Mouse (Mus musculus) layer of hippocampus, adult 2 months (tissue): ENCODE measurements at regions not wholly inside any gene's neighbourhood (a gene's known extent, or its start where the extent isn't known, plus 50 kb on each side); places are given as distances from the start of the nearest gene placed in this dataset.

Experiments
- DNase-seq, 2 experiments: peaks; one replicate each; pipeline ENCODE4 v3.0.0; 2022; ENCODE audit warnings: low spot score in 2 of 2
- H3K27ac ChIP-seq: fragments of 200-600 bp; 2 replicates; pipeline ENCODE4 v1.8.1; 2022
- H3K4me3 ChIP-seq: fragments of 200-600 bp; 2 replicates; pipeline ENCODE4 v1.8.1; 2022; ENCODE audit warnings: mild to moderate bottlenecking
- CTCF ChIP-seq: fragments of 200-600 bp; conservative IDR thresholded peaks from 2 replicates; pipeline ENCODE4 v1.8.1; 2022; ENCODE audit warnings: antibody characterized with exemption, mild to moderate bottlenecking, moderate library complexity

DNA sequence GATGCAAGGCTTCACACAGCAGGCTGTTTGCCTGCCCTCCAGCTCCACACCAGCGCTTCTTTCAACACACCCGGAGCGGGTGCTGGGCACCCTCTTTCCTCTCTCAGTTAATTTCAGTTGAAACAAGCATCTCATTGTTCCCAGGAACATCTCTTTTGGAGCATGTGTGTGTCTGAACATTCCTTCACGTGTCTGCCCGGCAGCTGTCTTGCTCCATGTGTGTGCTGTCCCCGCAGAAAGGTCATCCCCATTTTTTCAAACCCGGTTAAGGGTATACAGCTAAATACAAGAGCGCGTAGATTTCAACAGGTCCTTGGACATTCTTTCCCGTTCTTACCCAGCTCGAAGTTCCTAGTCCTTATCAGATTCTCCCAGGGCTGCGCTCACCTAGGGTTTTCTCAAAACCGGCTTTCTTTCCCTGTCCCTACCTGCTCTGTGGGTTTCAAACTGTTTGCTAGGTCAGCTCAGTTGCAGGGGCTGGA is 152.0 kb upstream of the Arid2 start:
- Histone ChIP-seq H3K4me3 (no peak overlapping the region), H3K27ac (no peak overlapping the region)
- no peak for DNase-seq
- TF ChIP-seq CTCF: no peak

DNA sequence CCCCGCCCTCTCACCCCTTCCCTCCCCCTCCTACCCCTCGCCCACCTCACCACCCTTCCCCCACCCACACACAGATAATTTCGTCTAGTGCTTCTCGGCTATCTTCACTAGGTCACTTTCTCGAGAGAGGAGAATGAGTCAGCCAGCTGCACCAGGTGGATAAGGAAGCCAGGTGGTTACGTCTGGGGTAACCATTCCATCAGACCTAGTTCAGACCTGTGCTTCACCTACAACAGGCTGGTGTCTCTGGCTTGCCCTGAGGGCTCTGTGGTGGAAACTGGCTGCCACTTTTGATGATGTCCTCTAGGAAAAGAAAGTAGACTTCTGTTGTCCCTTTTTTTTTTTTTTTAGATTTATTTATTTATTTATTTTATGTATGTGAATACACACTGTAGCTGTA is 151.5 kb upstream of the Arid2 start:
- Histone ChIP-seq H3K27ac (no peak overlapping the region), H3K4me3 (no peak overlapping the region)
- no peak for TF ChIP-seq CTCF
- no peak for DNase-seq

DNA sequence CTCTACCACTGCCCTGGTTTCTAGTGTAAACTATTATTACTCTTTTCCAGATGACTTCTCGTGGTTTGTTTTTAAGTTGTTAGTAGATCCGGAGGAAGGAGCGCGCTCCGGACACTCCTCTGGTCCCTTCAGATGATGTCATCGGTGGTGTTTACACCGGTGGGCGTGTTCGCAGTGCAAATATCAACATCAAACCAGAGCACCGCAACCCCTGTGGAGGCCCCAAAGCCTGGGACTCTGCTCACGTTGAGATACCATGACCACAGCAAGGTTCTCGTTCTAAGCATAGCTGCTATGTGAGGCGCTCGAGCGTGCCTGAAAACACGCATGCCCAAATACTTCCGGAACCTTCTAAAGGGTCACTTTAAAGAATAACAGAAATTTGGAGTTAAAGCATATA is 149.8 kb upstream of the Arid2 start:
- no peak for DNase-seq
- no peak for TF ChIP-seq CTCF
- no peak overlapping the region for H3K27ac ChIP-seq
- H3K4me3 ChIP-seq: no peak overlapping the region

DNA sequence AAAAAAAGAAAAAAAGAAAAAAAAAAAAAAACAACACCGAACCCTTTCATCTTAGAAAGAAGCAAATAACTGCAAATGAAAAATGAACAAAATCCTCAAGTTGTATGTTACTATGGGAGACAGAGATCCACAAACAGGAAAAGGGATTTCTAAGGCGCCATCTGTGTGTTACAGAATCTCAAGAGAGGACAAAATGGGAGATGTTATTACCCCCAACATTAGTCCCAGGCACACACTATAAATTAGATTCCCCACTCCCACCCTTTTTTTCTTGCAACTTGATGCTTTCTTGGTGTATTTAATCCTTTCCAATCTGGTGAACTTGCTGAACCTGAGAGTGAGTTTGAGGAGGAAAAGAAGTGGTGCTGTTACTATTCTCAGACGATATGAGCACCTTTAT is 149.4 kb upstream of the Arid2 start:
- Histone ChIP-seq H3K4me3 (no peak overlapping the region), H3K27ac (no peak overlapping the region)
- no peak for TF ChIP-seq CTCF
- no peak for DNase-seq

DNA sequence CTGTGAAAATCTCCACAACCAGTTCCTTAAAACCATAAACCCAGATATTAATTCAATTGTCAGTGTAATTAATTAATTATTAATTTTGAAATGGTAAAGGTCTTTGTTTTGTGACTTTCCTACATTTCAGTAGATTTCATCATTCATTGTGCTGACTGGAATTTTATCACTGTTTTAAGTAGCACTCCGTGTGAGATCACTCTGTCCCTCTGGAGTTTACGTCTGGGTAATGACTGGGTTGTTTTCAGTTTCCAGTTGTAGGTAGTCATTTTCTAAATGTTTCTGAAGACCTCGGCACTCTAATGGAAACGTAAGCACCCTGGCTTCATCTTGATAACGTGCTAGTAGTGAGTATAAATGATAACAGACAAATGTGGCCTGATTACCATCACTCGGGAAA is 133.8 kb upstream of the Arid2 start:
- no peak for TF ChIP-seq CTCF
- DNase-seq: no peak
- no peak overlapping the region for H3K4me3 ChIP-seq
- no peak overlapping the region for H3K27ac ChIP-seq

DNA sequence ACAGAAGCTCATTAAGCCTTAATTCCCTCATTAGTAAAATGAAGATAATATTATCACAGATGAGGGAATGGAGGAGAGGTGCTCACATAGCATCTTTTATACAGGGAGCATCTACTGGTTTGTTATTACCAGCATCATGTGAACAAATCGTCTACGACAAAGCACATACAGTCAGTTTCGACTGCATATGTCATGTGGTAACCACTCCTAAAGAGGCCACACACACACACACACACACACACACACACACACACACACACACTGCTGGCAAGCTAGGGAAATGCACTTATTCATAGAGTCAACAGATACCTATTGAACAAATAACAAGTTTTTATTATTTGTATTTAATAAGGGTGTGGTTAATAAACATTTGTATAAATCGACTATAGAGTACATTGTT is 129.0 kb upstream of the Arid2 start:
- Histone ChIP-seq H3K4me3 (no peak overlapping the region), H3K27ac (no peak overlapping the region)
- no peak for DNase-seq
- TF ChIP-seq CTCF: no peak

DNA sequence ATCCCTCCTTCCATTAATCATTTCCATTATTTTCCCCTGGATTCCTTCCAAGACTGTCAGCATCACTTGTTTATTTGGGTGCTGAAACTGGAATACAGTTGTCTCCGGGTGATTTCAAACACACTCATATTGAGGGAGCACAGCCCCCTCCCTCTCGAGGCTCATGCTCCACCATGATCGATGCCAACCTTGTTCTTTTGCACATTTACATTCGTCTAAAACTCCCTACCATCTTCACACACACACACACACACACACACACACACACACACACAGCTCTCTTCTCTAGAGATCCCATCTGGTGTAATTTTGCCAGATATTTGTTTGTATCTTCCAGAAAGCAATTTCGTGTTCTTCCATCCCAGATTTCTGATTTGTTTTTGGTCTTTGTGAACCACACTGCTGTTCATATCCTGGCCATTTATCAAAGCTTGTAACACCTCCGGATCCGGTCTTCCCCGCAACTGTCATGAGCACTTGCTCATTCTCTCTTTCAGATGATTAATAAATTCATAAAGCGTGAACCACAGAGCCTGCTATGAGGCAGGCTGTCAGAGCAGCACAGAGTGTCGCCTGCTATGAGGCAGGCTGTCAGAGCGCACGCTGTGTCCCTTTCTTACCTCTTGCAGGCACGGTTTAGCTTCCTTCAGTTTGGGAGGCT is 122.4 kb upstream of the Arid2 start:
- peak overlapping the region; percentile 57; the same call in 1 of the 2 replicates for H3K27ac ChIP-seq
- no peak for TF ChIP-seq CTCF
- peak; percentile 48 to 60 for DNase-seq
- H3K4me3 ChIP-seq: no peak overlapping the region

DNA sequence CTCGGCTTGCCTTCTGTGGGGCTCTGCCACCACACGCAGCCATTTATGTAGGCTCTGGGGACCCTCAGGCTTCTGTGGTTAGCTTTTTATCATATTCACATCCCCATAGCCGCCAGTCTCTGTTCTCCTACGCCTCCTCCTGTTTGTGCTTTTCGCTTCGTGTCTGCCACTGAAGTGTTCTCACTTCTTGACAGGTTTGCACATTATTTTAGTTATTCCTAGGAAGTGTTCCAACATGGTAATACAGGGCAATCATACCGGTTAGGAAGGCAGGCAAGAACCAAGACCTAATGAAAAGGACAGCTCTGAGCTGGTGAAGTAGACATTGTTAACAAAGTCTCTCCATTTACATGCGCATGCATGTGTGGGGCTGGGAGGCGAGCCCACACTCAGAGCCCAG is 120.1 kb upstream of the Arid2 start:
- no peak for DNase-seq
- no peak for TF ChIP-seq CTCF
- H3K27ac ChIP-seq: no peak overlapping the region
- H3K4me3 ChIP-seq: no peak overlapping the region

DNA sequence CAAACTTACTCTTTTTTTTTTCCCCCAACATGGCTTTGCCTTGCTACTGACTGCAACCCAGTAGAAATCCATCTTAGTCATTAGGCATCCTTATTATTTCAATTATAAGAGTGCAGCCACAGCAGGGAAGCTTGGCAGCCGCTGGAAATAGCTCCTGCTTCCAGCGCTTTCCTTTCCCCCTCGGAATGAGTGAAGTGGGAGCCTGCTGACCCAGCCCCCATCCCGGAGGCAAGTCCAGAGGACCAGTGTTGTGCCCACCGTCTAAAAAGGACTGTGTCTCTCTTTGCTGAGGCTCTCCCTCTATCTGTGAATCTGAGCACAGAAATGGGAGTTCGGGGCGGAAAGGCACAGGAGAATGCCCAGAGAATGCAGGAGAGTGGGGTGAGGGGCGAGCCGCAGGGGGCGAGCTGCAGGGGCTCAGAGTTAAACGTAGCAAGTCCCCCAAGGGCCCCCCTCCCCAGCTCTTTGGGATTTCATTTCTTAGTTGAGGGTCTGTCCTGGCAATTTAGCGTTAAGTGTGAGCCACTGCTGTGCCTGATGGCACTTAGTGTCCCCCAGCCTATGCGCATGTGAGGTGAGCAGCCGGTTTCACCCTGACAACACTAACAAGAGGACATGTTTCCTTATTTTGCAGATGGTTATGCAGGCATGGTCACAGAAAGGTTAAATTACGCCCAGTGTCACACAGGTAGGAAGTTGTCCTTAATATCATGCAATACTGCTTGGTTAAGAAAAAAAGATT is 117.4 kb upstream of the Arid2 start:
- no peak overlapping the region for H3K4me3 ChIP-seq
- no peak for TF ChIP-seq CTCF
- no peak overlapping the region for H3K27ac ChIP-seq
- DNase-seq: no peak

DNA sequence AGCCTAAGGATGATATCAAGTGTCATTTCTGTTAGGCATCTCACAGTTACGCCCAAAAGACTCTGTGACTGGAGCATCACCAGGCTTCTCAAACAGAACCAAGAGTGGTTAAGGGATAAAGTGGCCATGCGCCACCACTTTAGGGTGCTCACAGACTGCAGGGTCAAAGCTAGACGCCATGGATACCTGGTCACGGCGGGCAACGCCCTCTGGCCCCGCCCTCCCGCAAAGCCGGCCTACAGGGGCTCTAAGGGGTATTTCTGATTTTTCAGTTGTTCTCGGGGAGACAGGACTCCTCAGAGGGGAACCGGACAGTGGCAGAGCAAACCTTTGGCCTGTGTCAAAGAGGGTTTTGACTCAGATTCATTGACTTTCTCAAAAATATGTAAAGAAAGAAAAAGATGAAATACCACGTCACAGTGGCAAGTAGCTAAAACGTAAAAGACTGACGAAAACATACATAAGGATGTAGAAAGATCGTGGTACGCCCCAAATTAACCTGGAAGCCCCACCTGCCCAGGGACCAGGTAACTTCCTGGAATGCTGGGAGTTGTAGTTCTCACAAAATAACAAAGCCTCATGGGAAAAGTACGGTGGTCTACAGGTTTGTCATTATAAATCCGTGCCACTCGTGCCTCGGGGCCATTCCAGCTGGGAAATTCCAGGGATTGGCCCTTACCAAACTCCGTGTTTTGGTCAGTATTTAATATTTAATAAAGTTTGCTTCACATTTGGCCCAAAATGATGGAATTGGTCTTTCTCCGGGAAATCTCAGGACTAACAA is 116.1 kb upstream of the Arid2 start:
- peak overlapping the region; percentile 19; the same call in 1 of the 2 replicates for H3K4me3 ChIP-seq
- DNase-seq: no peak
- TF ChIP-seq CTCF: no peak
- no peak overlapping the region for H3K27ac ChIP-seq

DNA sequence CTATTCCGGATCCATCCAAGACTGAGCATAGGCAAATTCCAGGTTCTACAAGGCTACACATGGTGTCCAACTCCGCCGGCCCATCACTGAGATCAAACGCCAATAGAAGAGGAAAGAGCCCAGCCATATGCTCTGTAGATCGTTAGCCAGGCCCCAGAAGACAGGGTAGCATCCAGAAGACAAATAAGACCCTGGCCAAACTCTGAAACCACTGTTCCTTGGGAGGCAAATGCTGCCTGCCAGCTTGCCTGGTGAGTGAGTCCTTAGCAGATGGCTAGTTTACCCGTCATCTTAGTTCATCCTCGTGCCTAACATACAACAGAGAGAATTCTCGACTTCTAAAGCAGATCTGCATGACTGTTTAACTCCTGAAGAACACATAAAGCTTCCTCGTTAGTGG is 109.4 kb upstream of the Arid2 start:
- no peak for TF ChIP-seq CTCF
- H3K27ac ChIP-seq: no peak overlapping the region
- no peak overlapping the region for H3K4me3 ChIP-seq
- DNase-seq: no peak

DNA sequence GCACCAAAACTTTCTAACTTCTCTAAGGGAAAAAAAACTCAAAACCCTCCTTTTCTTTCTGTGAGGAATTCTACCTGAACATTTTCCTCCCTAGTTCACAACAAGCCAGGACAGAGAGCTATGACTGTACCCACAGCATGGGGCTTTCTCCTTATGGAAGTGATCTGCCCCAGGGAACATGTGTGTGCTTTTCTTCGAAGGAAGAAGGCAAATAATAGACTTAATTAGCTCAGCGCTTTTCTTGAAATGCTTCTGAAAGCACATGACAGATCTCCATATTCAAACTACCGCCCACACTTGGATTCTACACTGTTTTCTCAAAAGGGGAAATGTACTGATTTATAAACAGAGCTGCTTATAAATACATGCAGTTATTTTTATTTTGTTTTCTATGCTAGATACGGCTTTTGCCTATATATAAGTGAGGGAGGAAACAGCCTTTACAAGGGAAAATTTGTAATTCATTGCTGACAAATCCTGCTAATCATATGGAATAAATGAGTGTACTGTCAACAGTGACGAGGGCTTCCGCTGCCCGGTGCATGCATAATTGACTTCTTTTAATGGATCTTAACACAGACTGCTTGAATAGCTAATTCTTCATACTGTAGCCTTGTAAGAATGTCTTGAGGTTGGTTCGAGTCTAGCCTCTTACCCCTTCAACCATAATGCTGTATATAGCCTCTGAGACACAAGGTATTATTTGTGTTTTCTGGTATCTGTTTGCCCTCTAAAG is 108.8 kb upstream of the Arid2 start:
- no peak for DNase-seq
- no peak overlapping the region for H3K27ac ChIP-seq
- H3K4me3 ChIP-seq: no peak overlapping the region
- no peak for TF ChIP-seq CTCF

DNA sequence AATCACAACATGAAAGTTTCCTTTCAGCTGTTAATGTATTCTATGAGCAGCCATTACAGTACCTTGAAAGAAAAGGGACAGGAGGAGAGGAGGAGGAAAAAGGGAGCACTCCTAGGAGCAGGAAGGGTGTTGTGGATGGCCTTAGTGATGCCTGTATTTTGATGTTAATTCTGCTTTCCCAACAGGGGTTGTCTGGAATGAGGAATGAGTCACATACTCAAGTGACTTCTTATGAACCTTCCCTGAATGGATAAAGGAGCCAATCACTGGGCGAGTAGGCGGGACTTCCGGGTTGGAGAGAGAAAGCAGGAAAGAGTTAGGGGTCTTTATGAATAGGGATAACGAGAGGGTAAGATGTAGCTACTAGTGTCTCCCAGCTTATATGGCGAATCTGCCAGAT is 107.8 kb upstream of the Arid2 start:
- TF ChIP-seq CTCF: no peak
- no peak overlapping the region for H3K4me3 ChIP-seq
- no peak for DNase-seq
- no peak overlapping the region for H3K27ac ChIP-seq
